Mouse (Mus musculus) liver, adult 2 months (tissue): ENCODE measurements around the gene Faf2.

Source experiments
- CTCF ChIP-seq: fragments of 200-500 bp; IDR thresholded peaks from 2 replicates; pipeline ENCODE4 v1.5.1; 2011; ENCODE audit warnings: low read depth, low read length, control low read depth
- POLR2A ChIP-seq: fragments of 200-500 bp; IDR thresholded peaks from 2 replicates; pipeline ENCODE4 v1.6.1; 2011; ENCODE audit warnings: low read length, control low read depth; ENCODE audit not compliant: insufficient read depth; ENCODE audit errors: extremely low read depth

- TF ChIP-seq CTCF (no peak), POLR2A (no peak)
Measured at GRCm38 (mm10) chr13:54629128-54629527, 7.5 kb downstream of the Faf2 start.
